Mouse (Mus musculus) limb, embryonic 10.5 days (tissue): ENCODE data around the gene Atg2a. TPM values are rescaled to one million over a fixed set of nuclear protein-coding genes. Genes with fewer than 3 reads are reported as not detected.
"Not testable (repeated sequence)": the region's sequence is repeated elsewhere in the genome, so short reads cannot be mapped to it uniquely, and the experiment has no call there.

Experiments
- DNase-seq: peaks from one replicate; pipeline ENCODE4 v3.0.0-alpha.2; 2017; ENCODE audit warnings: low spot score
- H3K27ac ChIP-seq: fragments of 300-500 bp; sonication (generic); 2 replicates; pipeline ENCODE4 v1.5.1; 2016; ENCODE audit warnings: mild to moderate bottlenecking
- H3K27me3 ChIP-seq: fragments of 300-500 bp; sonication (generic); 2 replicates; pipeline ENCODE4 v1.6.1; 2016; ENCODE audit warnings: low read depth, mild to moderate bottlenecking; ENCODE audit not compliant: poor library complexity, severe bottlenecking
- H3K36me3 ChIP-seq: fragments of 300-500 bp; sonication (generic); 2 replicates; pipeline ENCODE4 v1.6.1; 2016; ENCODE audit warnings: mild to moderate bottlenecking, moderate library complexity
- H3K4me1 ChIP-seq: fragments of 300-500 bp; sonication (generic); 2 replicates; pipeline ENCODE4 v1.6.1; 2016
- H3K4me3 ChIP-seq: fragments of 300-500 bp; sonication (generic); 2 replicates; pipeline ENCODE4 v1.5.1; 2016; ENCODE audit warnings: mild to moderate bottlenecking, moderate library complexity
- H3K9me3 ChIP-seq: fragments of 300-500 bp; sonication (generic); replicated peaks from 2 replicates; pipeline ENCODE4 v1.6.1; 2016; ENCODE audit warnings: mild to moderate bottlenecking
- WGBS: fragments of 180-500 bp; shearing (Covaris S2); methylation state at CpG from one replicate; pipeline ENCODE4 v1.1.7; 2016; 5-methylcytosine and 5-hydroxymethylcytosine counted together
- microRNA counts: library from miRNA; unstranded; fragments of <30 nt; microRNA quantifications from one replicate; lab custom pipeline; 2017
- microRNA-seq: library from miRNA; unstranded; fragments of <30 nt; microRNA quantifications from one replicate; pipeline ENCODE4, GENCODE M21; 2017
- polyA plus RNA-seq: library from polyadenylated mRNA; unstranded; fragments of >200 nt; fragmentation: Nextera tagmentation; extraction: Ambion mirVana; gene quantifications from 2 replicates; pipeline ENCODE4 v1.2.1, GENCODE M21; 2016

Gene Atg2a
- polyA plus RNA-seq, 1 experiment from 2014 or later = 13.0 TPM

DNA sequence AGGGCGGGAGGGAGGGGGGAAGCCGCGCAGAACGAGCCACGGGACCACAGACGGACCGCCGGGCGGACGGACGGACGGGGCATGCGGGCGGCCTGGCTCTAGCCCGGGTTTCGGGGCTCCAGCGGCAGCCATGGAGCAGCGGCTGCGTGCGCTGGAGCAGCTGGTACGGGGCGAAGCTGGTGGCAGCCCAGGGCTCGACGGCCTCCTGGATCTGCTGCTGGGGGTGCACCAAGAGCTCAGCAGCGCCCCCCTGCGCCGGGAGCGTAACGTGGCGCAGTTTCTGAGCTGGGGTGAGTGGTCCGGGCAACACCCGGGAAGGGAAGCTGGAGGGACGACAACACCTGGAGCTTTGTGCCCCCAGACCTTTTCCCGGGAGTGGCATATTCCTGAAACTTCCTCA lies 65.1 kb downstream of the Atg2a start:
- Histone ChIP-seq H3K9me3 (no peaks in the 10 kb centered on the region), H3K27ac (peak overlapping the region; percentile 86), H3K36me3 (peaks cover 11% of the 10 kb centered on the region; the same call in 1 of the 2 replicates), H3K27me3 (no peaks in the 10 kb centered on the region; the same call in 1 of the 2 replicates), H3K4me3 (peak overlapping the region; percentile 80), H3K4me1 (peaks cover 31% of the 10 kb centered on the region)
- DNase-seq = peak; percentile 83
- WGBS = 0% methylated on average over 33 of the region's 34 CpGs

DNA sequence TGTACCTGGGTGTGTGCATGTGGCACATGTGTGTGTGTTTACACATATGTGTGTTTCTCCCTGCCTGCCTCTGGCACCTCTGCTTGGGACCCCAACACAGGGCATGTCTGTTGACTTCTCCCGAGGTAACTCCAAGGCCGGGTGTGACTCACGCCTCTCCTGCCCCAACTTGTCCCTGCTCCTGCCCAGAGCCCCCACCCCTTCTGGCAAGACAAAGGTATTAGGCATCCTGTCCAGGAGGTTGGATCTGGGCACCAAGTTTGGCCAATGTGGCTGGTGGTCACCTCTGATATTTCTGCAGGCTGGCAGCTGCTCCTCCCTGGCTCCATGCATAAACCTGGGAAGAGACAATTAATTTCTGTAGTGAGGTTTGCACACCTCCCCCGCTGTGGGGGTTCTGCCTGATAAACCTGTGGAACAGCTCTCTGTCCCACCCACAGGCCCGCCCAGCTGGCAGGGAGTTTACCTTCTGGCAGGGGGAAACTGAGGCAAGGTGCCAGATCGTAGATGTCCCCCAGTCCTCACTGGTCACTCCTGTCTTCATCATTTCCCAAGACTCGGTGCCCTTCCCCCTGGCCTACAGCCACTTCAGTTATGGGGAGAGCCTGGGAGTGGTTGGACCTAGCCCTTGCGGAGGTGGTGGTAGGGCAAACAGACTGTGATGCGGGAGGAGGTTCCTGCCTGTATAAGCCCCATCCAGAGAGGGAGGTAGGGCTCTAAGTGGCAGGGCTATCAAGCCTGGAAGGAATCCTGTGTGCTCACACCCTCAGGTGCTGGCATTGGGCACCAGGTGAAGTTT lies 66.5 kb downstream of the Atg2a start:
- H3K4me3 ChIP-seq = peak overlapping the region; percentile 80

GRCm38 (mm10) chr19:6310181-6310580 lies 68.7 kb downstream of the Atg2a start:
- no peak for DNase-seq
- H3K9me3 ChIP-seq = no peaks in the 10 kb centered on the region
- no peak overlapping the region for H3K4me3 ChIP-seq
- WGBS = 89% methylated on average over 5 of the region's 5 CpGs
- no peak overlapping the region for H3K27ac ChIP-seq
- H3K36me3 ChIP-seq = peaks cover 38% of the 10 kb centered on the region
- H3K4me1 ChIP-seq = peaks cover 26% of the 10 kb centered on the region
- no peaks in the 10 kb centered on the region; the same call in 1 of the 2 replicates for H3K27me3 ChIP-seq

More for the DNA sequence above, 66.5 kb downstream of the Atg2a start:
- H3K9me3 ChIP-seq = no peaks in the 10 kb centered on the region
- H3K27ac ChIP-seq = peak overlapping the region; percentile 32; the same call in 1 of the 2 replicates
- H3K27me3 ChIP-seq = no peaks in the 10 kb centered on the region; the same call in 1 of the 2 replicates
- peaks cover 26% of the 10 kb centered on the region for H3K4me1 ChIP-seq
- no peak for DNase-seq
- 84% methylated on average over 9 of the region's 9 CpGs for WGBS
- H3K36me3 ChIP-seq = peaks cover 17% of the 10 kb centered on the region; the same call in 1 of the 2 replicates

DNA sequence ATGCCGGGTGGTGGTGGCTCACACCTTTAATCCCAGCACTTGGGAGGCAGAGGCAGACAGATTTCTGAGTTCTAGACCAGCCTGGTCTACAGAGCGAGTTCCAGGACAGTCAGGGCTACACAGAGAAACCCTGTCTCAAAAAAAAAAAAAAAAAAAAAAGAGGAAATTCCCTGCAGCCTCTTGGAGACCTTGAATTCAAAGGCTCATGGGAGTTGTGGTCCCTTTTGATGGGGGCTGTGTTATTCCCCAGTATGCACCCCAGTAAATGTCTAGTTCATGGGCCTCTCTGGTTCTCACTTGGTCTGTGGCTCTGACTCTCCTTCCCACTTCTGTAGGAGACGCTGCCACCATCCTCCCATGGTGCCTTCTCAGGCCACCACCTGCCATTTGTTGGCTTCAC lies 70.3 kb downstream of the Atg2a start:
- 93% methylated on average over 3 of the region's 3 CpGs for WGBS

More for the DNA sequence above, 70.3 kb downstream of the Atg2a start:
- H3K36me3 ChIP-seq = peaks cover 54% of the 10 kb centered on the region
- DNase-seq, H3K4me3 ChIP-seq, H3K27me3 ChIP-seq, H3K27ac ChIP-seq, H3K9me3 ChIP-seq: not testable (repeated sequence)
- peaks cover 20% of the 10 kb centered on the region for H3K4me1 ChIP-seq

MicroRNAs within 50 kb of the gene (microRNA counts, 519-probe panel; counts per million panel counts)
- 684 counts per million, percentile 72 among the panel's probes with 10 or more counts for microRNA mmu-miR-192 (lab: Ali Mortazavi, UCI)

Small RNA genes lying within 50 kb of the gene (microRNA-seq; reads per million reads assigned to microRNA genes)
- gene Mir192 = 62.1 reads per million, percentile 44 among the genes with 10 or more reads in this experiment
- gene Mir194-2 = 41.9 reads per million, percentile 39 among the genes with 10 or more reads in this experiment

Other genes starting within 250 kb of the Atg2a start
- 2.0 and 2.4 TPM in 2 replicates for gene Capn1, start 225.8 kb upstream of the Atg2a start, polyA plus RNA-seq
- gene Syvn1, start 195.1 kb upstream of the Atg2a start, polyA plus RNA-seq = 36.9 and 38.6 TPM in 2 replicates
- 90.3 and 91.4 TPM in 2 replicates for gene Mrpl49, start 183.9 kb upstream of the Atg2a start, polyA plus RNA-seq
- gene Fau, start 183.8 kb upstream of the Atg2a start, polyA plus RNA-seq = 820 and 955 TPM in 2 replicates
- 35.2 and 36.1 TPM in 2 replicates for gene Znhit2, start 180.5 kb upstream of the Atg2a start, polyA plus RNA-seq
- gene Tm7sf2, start 173.3 kb upstream of the Atg2a start, polyA plus RNA-seq = 24.4 and 28.8 TPM in 2 replicates
- 62.1 and 75.7 TPM in 2 replicates for gene Vps51, start 164.4 kb upstream of the Atg2a start, polyA plus RNA-seq
- gene Tmem262, start 161.6 kb upstream of the Atg2a start, polyA plus RNA-seq = not detected in 2 replicates
- 1.3 and 1.6 TPM in 2 replicates for gene Gm28374, start 159.4 kb upstream of the Atg2a start, polyA plus RNA-seq
- 74.3 and 85.4 TPM in 2 replicates for gene Zfpl1, start 156.7 kb upstream of the Atg2a start, polyA plus RNA-seq
- 70.6 and 76.4 TPM in 2 replicates for gene Cdca5, start 156.7 kb upstream of the Atg2a start, polyA plus RNA-seq
- 0.56 and 0.89 TPM in 2 replicates for gene AC131692.1, start 147.2 kb upstream of the Atg2a start, polyA plus RNA-seq
- gene Naaladl1, start 135.9 kb upstream of the Atg2a start, polyA plus RNA-seq = 0.54 and 0.75 TPM in 2 replicates
- 65.4 and 73.3 TPM in 2 replicates for gene Sac3d1, start 123.0 kb upstream of the Atg2a start, polyA plus RNA-seq
- gene Snx15, start 113.4 kb upstream of the Atg2a start, polyA plus RNA-seq = 25.7 and 28.7 TPM in 2 replicates
- gene Batf2, start 100.7 kb upstream of the Atg2a start, polyA plus RNA-seq = not detected in 2 replicates
- 97.0 and 112 TPM in 2 replicates for gene Arl2, start 100.1 kb upstream of the Atg2a start, polyA plus RNA-seq
- not detected in 2 replicates for gene Majin, start 57.3 kb upstream of the Atg2a start, polyA plus RNA-seq
- 0.97 and 2.1 TPM in 2 replicates for gene Gpha2, start 15.3 kb upstream of the Atg2a start, polyA plus RNA-seq
- gene Ppp2r5b, start 5.8 kb upstream of the Atg2a start, polyA plus RNA-seq = 16.6 and 17.2 TPM in 2 replicates
- 72.5 and 74.9 TPM in 2 replicates for gene Ehd1, start 35.1 kb downstream of the Atg2a start, polyA plus RNA-seq
- 0.15 and 0.38 TPM in 2 replicates for gene Cdc42bpg, start 64.8 kb downstream of the Atg2a start, polyA plus RNA-seq
- 118 and 120 TPM in 2 replicates for gene Men1, start 93.3 kb downstream of the Atg2a start, polyA plus RNA-seq
- 10.4 and 15.2 TPM in 2 replicates for gene Map4k2, start 99.5 kb downstream of the Atg2a start, polyA plus RNA-seq
- gene Sf1, start 122.0 kb downstream of the Atg2a start, polyA plus RNA-seq = 193 and 206 TPM in 2 replicates
- 2.5 and 3.0 TPM in 2 replicates for gene Pygm, start 142.7 kb downstream of the Atg2a start, polyA plus RNA-seq
- gene Rasgrp2, start 157.7 kb downstream of the Atg2a start, polyA plus RNA-seq = 14.6 and 16.7 TPM in 2 replicates
- gene Nrxn2, start 177.1 kb downstream of the Atg2a start, polyA plus RNA-seq = 0.78 and 1.5 TPM in 2 replicates